Mouse (Mus musculus) forebrain, embryonic 10.5 days (tissue): Measurements from ENCODE around the gene 1700020L24Rik. TPM values are rescaled to one million over a fixed set of nuclear protein-coding genes. Genes with fewer than 3 reads are reported as not detected.

Source experiments
- DNase-seq: peaks from one replicate; pipeline ENCODE4 v3.0.0-alpha.2; 2017; ENCODE audit warnings: low spot score; ENCODE audit errors: extremely low spot score
- H3K27ac ChIP-seq: fragments of 300-500 bp; sonication (generic); 2 replicates; pipeline ENCODE4 v1.5.1; 2016; ENCODE audit warnings: mild to moderate bottlenecking
- H3K27me3 ChIP-seq: fragments of 300-500 bp; sonication (generic); 2 replicates; pipeline ENCODE4 v1.6.1; 2016; ENCODE audit warnings: mild to moderate bottlenecking; ENCODE audit not compliant: poor library complexity, severe bottlenecking
- H3K36me3 ChIP-seq: fragments of 300-500 bp; sonication (generic); replicated peaks from 2 replicates; pipeline ENCODE4 v1.6.1; 2016; ENCODE audit warnings: mild to moderate bottlenecking, moderate library complexity
- H3K4me1 ChIP-seq: fragments of 300-500 bp; sonication (generic); 2 replicates; pipeline ENCODE4 v1.6.1; 2016
- H3K4me3 ChIP-seq: fragments of 300-500 bp; sonication (generic); 2 replicates; pipeline ENCODE4 v1.5.1; 2016; ENCODE audit warnings: mild to moderate bottlenecking, moderate library complexity
- H3K9me3 ChIP-seq: fragments of 300-500 bp; sonication (generic); 2 replicates; pipeline ENCODE4 v1.6.1; 2016; ENCODE audit warnings: mild to moderate bottlenecking, moderate library complexity
- WGBS: fragments of 180-500 bp; shearing (Covaris S2); methylation state at CpG from one replicate; pipeline ENCODE4 v1.1.7; 2016; 5-methylcytosine and 5-hydroxymethylcytosine counted together
- polyA plus RNA-seq: library from polyadenylated mRNA; unstranded; fragments of >200 nt; fragmentation: Nextera tagmentation; extraction: Ambion mirVana; gene quantifications from 2 replicates; pipeline ENCODE4 v1.2.1, GENCODE M21; 2016

The 1700020L24Rik gene
- polyA plus RNA-seq, 1 experiment from 2014 or later: 0.25 TPM

DNA sequence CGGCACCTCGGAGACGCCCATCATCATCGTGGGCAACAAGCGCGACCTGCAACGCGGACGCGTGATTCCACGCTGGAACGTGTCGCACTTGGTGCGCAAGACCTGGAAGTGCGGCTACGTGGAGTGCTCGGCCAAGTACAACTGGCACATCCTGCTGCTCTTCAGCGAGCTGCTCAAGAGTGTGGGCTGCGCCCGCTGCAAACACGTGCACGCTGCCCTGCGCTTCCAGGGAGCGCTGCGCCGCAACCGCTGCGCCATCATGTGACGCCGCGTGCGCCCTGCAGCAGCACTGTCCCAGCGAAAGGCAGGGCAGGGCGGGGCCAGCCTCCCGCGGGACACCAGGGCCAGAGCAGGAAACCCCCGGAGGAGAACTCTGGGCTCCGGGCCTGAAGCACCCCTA is 18.9 kb upstream of the 1700020L24Rik start:
- Histone ChIP-seq H3K27ac (no peak overlapping the region), H3K4me1 (peaks cover 30% of the 10 kb centered on the region), H3K36me3 (no peaks in the 10 kb centered on the region), H3K27me3 (peaks cover 73% of the 10 kb centered on the region), H3K9me3 (no peaks in the 10 kb centered on the region), H3K4me3 (peak overlapping the region; percentile 33)
- no peak for DNase-seq
- WGBS: 8% methylated on average over 38 of the region's 38 CpGs

DNA sequence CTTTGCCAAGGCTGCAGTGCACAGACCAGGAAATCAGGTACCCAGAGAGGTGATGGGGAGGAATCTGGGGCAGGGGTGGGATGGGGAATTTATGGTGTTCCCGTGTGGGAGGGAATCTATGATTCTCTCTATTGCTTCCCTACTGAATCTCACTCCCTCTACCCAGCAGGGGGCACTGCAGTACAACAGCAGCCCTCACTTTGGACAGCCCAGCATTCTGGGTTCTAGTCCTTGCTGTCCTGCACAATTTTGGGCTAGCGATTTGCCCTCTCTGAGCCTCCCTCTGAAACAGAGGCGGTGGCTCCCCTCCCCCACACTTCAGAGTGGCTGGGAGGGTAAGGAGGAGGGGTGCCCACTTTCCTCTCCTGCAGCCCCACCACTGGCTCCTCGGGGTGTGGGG is 17.1 kb upstream of the 1700020L24Rik start:
- H3K36me3 ChIP-seq: no peaks in the 10 kb centered on the region
- no peak for DNase-seq
- peaks cover 75% of the 10 kb centered on the region for H3K27me3 ChIP-seq
- no peak overlapping the region for H3K27ac ChIP-seq
- no peak overlapping the region for H3K4me3 ChIP-seq
- H3K9me3 ChIP-seq: no peaks in the 10 kb centered on the region
- peaks cover 30% of the 10 kb centered on the region for H3K4me1 ChIP-seq
- WGBS: 42% methylated on average over 4 of the region's 4 CpGs

DNA sequence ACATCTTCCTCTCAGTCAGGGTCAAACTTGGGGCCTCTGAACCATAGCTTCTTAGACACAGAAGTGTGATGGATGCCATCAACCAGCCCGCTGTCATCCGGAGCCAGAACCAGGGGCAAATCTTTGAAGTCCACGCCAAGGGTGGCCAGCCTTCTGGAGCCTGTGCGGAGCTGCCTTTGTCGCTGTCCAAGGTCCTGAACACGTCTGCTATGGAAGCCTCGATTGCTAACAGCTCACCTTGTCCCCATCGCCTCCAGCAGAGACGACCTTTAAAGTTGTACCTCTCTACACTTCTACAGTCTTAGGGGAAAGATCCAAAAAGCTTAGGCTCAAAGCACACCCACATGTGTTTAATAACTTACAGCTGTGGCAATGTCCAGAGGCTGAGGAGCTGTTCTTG is 16.2 kb upstream of the 1700020L24Rik start:
- Histone ChIP-seq H3K9me3 (no peaks in the 10 kb centered on the region), H3K27ac (no peak overlapping the region), H3K4me3 (no peak overlapping the region), H3K4me1 (peaks cover 25% of the 10 kb centered on the region), H3K27me3 (peaks cover 77% of the 10 kb centered on the region), H3K36me3 (no peaks in the 10 kb centered on the region)
- 6% methylated on average over 9 of the region's 9 CpGs for WGBS
- peak; percentile 75 for DNase-seq

DNA sequence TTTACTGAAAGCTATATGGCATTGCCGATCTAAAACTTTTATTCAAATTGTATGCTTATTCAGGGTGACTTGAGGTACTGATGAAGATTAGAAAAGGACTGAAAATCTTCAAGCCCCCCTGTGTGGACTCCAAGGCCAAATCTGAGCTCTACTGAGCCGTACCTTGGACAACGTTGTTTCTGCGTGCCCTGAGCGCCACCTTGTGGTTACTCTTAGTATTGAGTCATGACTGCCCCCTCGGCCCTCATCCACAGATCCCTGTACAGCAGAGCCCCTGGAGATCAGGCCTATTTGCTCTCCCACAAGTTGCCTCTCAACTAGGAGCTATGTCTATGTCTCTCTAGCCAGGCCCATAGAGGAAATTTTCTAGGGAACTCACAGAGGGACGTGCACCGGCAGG is 12.8 kb upstream of the 1700020L24Rik start:
- Histone ChIP-seq H3K4me3 (no peak overlapping the region), H3K9me3 (no peaks in the 10 kb centered on the region), H3K27ac (no peak overlapping the region), H3K4me1 (peaks cover 15% of the 10 kb centered on the region; the same call in 1 of the 2 replicates), H3K27me3 (peaks cover 79% of the 10 kb centered on the region), H3K36me3 (no peaks in the 10 kb centered on the region)
- WGBS: 7% methylated on average over 8 of the region's 8 CpGs
- DNase-seq: peak; percentile 74

DNA sequence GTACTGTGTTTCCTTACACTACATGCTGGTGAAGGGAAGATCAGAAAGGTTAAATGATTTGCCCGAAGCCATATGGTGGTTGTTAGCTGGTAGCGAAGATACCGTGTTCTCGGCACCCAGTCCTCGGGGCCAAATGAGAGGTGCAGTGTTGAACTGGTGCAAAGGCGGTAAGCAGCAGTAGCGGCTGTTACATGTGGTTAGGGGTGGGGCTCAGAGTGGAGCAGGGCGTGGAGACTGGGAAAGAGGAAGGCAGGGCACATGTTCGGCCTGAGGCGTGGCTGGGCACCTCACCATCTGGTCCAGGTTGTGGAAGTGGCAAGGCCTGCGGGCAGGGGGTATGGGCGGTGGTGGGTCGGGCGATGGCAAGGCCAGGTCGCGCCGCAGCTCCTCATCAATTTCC is 10.5 kb upstream of the 1700020L24Rik start:
- DNase-seq: no peak
- H3K9me3 ChIP-seq: no peaks in the 10 kb centered on the region
- peaks cover 16% of the 10 kb centered on the region; the same call in 1 of the 2 replicates for H3K4me1 ChIP-seq
- 43% methylated on average over 17 of the region's 17 CpGs for WGBS
- H3K27ac ChIP-seq: no peak overlapping the region
- peaks cover 60% of the 10 kb centered on the region for H3K27me3 ChIP-seq
- peak overlapping the region; percentile 12; the same call in 1 of the 2 replicates for H3K4me3 ChIP-seq
- H3K36me3 ChIP-seq: no peaks in the 10 kb centered on the region

DNA sequence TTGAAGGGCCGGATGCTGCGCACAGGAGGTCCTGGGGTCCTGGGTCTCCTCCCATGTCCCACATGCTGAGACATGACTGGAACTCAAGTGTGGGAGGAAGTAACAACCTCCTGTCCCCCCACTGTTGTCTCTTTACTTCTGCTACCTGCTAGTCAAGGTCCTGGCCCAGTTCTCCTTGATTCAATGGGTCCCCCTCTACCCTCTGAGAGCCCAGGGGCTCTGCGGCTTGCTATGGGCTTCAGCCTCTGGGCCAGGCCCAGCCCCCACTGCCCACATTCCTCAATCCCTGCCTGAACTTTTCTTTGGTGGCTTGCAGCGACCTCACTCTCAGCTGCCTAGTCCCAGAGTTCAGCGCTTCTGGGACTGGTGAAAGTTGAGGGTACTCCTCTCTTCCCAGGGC is 8.1 kb upstream of the 1700020L24Rik start, which contains the start of gene Gas2l2:
Gas2l2 (minus strand) TSS at position 101 of the 400 bp plus-strand sequence.
- H3K4me3 ChIP-seq: no peak within 1 kb of the TSS
- H3K27me3 ChIP-seq: peaks cover 48% of the 10 kb centered on the region
- H3K27ac ChIP-seq: no peak within 1 kb of the TSS
- peaks cover 16% of the 10 kb centered on the region; the same call in 1 of the 2 replicates for H3K4me1 ChIP-seq
- no peak for DNase-seq
- no peaks in the 10 kb centered on the region for H3K9me3 ChIP-seq
- WGBS: 58% methylated on average over 5 of the region's 5 CpGs
- no peaks in the 10 kb centered on the region for H3K36me3 ChIP-seq

DNA sequence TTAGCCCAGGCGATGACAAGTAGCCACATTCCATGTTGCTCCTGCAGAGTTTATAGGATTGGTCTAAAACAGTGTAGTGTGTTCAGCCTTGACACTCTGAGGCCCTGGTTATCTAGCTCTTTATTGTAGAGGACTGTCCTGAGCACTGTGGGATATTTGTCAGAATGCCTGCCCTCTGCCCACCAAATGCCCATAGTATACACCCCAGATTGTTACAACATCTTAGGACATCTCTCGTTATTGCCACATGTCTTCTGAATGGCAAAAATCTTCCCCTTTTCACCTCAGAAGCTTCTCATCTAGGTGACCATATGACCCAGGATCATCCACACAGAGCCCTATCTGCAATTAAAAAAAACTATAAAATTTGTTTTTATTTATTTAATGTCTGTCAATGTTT is 4.9 kb upstream of the 1700020L24Rik start:
- H3K9me3 ChIP-seq: no peaks in the 10 kb centered on the region
- no peak overlapping the region for H3K4me3 ChIP-seq
- WGBS: 80% methylated on average over 2 of the region's 2 CpGs
- H3K27ac ChIP-seq: no peak overlapping the region
- H3K4me1 ChIP-seq: peaks cover 7% of the 10 kb centered on the region; the same call in 1 of the 2 replicates
- H3K36me3 ChIP-seq: no peaks in the 10 kb centered on the region
- H3K27me3 ChIP-seq: peaks cover 24% of the 10 kb centered on the region
- no peak for DNase-seq

DNA sequence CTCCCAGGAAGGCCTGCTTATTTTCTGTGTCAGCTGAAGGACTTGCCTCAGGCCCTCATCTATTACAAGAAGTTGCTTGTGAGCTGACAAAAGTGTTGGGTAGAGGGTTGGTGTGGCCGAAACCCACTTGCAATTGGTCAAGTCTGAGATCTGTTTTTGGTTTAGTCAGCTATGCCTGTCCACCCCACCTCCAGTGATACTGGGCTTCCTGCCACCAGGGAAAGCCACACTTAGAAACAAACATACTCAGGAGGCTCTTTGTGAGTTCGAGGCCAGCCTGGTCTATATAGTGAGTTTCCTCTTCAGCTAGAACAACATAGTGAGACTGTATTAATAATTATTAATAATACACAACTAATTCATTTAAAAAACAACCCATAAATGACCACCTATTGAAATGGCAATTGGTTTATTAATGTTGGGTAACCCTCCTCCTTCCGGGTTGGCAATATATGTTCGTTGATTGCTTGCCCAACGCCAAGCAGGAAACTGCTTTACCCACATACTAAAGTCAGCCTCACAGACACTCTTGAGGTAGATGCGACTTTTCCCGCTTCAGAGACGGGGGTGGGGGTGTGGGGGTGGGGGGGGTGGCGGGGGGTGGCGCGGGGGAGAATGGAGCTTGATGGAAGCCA is 2.1 kb downstream of the 1700020L24Rik start:
- Histone ChIP-seq H3K36me3 (no peaks in the 10 kb centered on the region), H3K4me1 (peaks cover 41% of the 10 kb centered on the region), H3K4me3 (peak overlapping the region; percentile 73), H3K27ac (0 out of 2 replicates have a peak overlapping the region, but pooled peaks have one; percentile 78), H3K9me3 (no peaks in the 10 kb centered on the region), H3K27me3 (peaks cover 56% of the 10 kb centered on the region)
- 35% methylated on average over 11 of the region's 11 CpGs for WGBS
- no peak for DNase-seq

DNA sequence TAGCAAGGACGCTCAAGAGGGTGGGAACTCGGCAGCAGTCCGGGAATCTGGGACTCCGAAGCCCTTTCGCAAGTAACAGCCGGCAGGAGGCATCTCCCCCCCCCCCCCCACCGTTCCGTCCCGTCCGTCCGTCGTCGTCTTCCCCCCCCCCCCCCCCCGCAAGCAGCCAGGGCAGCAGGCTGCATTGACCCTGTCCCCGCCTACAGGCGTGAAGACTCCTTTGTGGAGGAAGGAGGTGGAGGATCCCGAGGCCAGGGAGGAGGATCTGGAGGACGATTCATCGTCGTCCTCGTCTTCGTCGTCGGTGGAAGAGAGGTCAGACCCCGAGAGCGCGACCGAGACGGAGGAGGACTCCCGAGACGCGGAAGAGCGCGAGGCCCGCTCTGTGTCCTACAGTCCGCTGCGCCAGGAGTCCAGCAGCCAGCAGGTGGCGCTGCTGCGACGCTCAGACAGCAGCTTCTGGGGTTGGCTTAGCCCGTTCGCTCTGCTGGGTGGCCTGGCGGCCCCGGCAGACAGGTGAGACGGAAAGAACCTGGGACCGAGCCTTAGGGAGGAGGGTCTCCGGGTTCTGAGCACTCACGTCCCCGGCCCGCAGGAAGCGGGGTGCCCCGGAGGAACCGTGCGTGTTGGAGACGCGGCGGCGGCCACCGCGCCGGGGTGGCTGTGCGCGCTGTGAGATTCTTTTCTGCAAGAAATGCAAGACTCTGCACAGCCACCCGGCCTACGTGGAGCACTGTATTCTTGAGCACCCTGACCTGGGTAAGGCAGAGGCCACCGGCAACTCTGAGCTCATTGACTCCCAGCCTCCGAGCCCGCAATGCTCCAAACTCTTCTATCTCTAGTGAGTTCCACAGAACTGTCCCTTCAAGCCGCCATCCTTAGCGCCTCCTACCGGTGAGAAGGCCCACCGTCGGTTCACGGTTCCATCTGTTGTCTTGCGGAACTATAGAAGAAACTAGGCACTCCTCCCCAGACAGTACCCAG is 2.9 kb downstream of the 1700020L24Rik start:
- H3K4me3 ChIP-seq: peak overlapping the region; percentile 73
- no peaks in the 10 kb centered on the region for H3K36me3 ChIP-seq
- peak; percentile 88 for DNase-seq
- H3K4me1 ChIP-seq: peaks cover 45% of the 10 kb centered on the region
- peak overlapping the region; percentile 78 for H3K27ac ChIP-seq
- under 1% methylated on average over 66 of the region's 75 CpGs for WGBS
- H3K27me3 ChIP-seq: peaks cover 64% of the 10 kb centered on the region
- 0 out of 2 replicates have a peak, but pooled peaks cover 4% of the 10 kb centered on the region for H3K9me3 ChIP-seq

DNA sequence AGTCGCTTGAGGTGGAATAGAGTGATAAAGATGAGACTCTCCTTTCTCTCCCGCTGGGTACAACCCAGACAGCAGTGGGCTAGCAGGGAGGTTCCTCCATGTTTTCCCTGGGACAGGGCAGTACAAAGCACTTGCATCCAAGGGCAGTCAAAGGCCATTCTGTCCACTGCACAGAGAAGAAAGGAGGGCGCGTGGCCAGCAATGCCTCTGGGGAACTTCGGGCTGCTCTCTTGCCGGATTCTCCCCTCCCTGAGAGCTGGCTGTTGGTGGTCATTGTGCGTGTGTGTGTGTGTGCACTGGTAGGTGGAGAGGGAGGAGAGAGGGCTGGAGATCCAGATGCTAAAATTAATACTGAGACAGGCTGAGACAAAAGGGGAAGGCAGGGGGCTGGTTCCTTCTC is 3.8 kb downstream of the 1700020L24Rik start:
- WGBS: 43% methylated on average over 7 of the region's 7 CpGs
- H3K27me3 ChIP-seq: peaks cover 72% of the 10 kb centered on the region
- DNase-seq: no peak
- H3K9me3 ChIP-seq: 0 out of 2 replicates have a peak, but pooled peaks cover 4% of the 10 kb centered on the region
- H3K4me1 ChIP-seq: peaks cover 45% of the 10 kb centered on the region
- H3K36me3 ChIP-seq: no peaks in the 10 kb centered on the region
- no peak overlapping the region for H3K4me3 ChIP-seq
- H3K27ac ChIP-seq: no peak overlapping the region

DNA sequence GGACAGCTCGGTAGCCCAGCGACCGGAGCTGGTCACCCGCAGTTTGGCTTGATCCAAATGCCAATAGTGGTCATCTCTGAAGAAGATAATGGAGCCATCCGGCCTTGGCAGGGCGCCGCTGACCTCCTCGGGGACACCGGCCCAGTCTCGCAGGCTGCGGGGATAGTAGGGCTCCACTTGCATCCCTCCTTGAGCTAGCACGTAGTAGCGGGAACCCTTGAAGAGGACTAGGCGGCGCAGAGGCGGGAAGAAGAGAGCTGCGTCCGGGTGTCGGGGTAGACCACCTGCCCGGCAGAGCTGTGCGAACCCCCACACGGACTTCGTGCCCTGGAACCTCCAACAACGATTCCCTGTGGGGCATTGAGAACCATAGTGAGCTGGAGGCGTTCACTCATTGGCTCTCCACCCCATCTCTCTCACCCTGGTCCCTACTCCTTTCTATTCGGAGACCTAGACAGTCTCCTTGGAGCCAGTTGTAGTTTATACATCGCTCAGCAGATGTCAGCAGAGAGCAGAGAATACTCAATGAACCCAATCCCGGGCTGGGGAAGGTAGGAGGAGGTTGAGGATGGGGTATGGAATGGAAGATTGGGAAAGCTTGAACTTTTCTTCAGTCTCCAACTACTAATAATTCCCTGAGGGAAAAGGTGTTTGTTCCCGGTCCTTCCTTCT is 5.3 kb downstream of the 1700020L24Rik start:
- H3K36me3 ChIP-seq: no peaks in the 10 kb centered on the region
- H3K27me3 ChIP-seq: peaks cover 87% of the 10 kb centered on the region
- peaks cover 50% of the 10 kb centered on the region for H3K4me1 ChIP-seq
- 0 out of 2 replicates have a peak, but pooled peaks cover 4% of the 10 kb centered on the region for H3K9me3 ChIP-seq
- peak; percentile 73 for DNase-seq
- WGBS: 12% methylated on average over 29 of the region's 29 CpGs
- peak overlapping the region; percentile 38 for H3K4me3 ChIP-seq
- no peak overlapping the region for H3K27ac ChIP-seq

DNA sequence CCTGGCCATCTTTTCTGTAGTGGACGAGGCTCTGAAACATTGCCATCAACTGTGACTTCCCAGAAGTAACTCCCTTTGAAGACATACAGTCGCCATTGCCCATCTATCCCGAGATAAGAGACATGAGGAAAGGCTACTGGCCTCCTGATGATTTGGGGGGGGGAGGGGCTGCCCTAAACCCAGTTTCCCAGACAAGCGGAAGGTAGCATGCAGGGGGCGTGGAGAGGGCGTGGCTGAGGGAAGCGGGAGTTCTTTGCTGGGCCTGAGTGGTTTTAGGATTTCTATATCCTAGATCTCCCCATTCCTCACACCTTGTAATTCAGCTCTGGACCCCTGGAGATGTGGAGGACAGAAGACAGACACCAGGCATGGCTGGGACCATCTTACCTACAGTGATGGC is 6.3 kb downstream of the 1700020L24Rik start:
- 0 out of 2 replicates have a peak, but pooled peaks cover 4% of the 10 kb centered on the region for H3K9me3 ChIP-seq
- H3K27me3 ChIP-seq: peaks cover 85% of the 10 kb centered on the region
- WGBS: 9% methylated on average over 7 of the region's 7 CpGs
- no peak for DNase-seq
- peaks cover 61% of the 10 kb centered on the region for H3K4me1 ChIP-seq
- H3K27ac ChIP-seq: no peak overlapping the region
- H3K36me3 ChIP-seq: no peaks in the 10 kb centered on the region
- H3K4me3 ChIP-seq: no peak overlapping the region
